Mouse (Mus musculus) brain, adult 2 months (tissue): ENCODE results near the gene Pipox.

ENCODE experiments used
- DNase-seq: peaks from one replicate; pipeline ENCODE4 v3.0.0; 2011; ENCODE audit warnings: low read depth, low spot score

Pipox gene

DNA sequence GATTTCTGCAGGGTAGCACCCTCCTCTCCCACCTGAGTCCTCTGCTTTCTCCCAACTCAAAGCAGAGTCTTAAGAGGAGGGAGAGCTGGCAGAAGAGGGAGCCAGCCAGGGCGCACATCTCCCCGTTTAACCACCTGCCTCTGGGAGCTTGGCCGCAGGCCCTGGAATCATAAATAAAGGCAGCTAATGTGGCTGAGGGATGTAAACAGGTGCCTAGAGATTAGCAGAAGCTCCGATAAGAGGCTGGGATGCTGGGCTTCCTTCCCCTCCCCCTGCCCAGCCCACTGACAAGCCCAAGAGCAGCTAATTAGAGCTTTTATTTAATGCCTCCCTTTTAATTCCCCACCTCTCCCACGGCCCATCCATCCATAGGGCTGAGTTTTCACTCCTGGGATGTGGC is 45.8 kb downstream of the Pipox start:
- DNase-seq, result peak; percentile 55

DNA sequence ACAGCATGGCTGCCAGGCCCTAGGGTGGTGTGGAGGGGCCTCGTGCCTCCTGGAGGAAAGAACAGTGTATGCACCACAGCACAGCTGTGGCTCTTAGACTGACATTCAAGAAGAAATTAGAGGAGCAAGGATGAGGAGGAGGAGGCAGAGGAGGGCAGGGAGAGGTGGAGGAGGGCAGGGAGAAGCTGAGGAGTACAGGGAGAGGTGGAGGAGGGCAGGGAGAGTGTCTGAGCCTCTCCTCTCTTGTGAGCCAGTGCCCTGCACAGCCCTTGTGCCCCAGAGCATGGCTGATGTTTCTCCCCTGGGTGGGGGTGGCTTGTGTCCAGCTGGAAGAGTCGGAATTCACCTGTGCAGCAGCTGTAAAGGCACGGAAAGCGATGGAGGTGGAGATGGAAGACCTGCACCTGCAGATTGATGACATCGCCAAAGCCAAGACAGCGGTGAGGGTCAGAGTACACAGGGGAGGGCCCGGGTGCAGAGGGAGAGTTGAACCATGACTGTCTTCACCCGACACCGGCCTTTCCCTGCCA is 46.2 kb downstream of the Pipox start:
- peak; percentile 60 for DNase-seq

DNA sequence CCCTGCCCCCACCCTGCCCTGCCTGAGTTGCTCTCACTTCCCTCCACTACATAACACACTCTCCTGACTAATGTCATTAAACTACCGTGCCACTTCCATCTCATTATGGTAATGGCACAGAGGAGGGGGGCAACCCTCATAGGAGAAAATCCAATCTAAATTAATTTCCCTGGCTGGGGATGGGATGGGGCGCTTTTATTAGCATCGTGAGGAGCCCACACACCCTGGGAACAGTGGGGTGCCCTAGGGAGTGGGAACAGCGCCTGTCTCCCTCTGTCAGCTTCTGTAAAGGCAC is 50.0 kb downstream of the Pipox start:
- DNase-seq, result peak; percentile 63

DNA sequence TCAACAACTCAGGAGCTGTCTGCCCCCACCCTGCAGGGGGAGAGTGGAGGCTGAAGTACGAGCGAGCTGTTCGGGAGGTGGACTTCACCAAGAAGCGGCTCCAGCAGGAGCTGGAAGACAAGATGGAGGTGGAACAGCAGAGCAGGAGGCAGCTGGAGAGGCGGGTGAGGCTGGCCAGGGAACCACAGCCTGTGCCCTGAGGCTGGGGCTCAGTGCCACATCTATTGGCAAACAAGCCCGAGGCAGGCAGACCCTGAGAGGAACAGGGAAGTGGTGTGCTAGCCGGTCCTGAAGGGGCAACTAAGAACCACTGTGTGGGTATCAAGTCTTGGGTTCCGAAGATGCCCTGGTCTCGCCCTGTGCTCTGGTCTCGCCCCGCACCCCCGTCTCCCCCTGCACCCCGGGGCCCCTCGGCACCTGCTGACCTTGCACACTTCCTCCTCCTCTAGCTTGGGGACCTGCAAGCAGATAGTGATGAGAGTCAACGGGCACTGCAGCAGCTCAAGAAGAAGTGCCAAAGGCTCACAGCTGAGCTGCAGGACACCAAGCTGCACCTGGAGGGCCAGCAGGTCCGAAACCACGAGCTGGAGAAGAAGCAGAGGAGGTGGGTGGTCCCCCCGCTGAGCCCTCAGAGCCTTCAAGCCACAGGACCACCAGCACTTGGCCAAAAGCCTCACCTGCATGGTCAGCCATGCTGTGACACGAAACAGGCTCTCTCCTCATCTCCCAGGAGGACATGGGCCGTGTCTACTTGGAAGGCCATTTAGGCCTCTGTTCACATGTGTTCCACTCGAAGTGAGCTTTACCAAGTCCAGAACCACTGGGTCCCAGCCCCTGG is 50.6 kb downstream of the Pipox start:
- DNase-seq, result no peak

DNA sequence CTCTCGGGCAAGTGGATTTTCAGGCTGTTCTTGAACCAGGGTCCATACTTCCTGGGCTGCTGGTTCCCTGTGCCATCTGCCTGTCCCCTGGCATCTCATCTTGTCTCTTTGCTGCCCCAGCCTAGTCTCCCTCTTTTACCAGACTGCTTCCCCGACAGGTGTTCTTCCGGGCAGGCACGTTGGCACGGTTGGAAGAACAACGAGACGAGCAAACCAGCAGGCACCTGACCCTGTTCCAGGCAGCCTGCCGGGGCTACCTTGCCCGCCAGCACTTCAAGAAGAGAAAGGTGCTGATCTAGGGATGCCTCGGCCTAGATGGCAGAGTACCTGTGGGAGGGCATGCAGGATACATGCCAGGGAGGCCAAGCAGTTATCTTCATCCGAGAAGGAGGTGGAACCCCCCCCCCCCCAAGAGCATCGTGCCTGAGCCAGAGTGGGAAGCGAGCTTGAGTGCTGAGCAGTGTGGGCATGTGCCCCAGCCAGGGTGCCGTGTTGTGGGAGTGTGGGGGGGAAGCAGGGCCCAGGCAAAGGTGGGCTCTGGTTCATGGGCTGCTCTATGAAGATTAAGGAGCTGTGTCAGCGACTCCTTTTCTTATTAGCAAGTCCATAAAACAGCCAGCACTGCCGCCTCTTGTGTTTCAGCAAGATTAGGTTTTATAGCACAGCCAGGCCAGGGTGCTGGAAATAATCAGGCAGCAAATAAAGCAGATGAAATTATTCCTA is 53.2 kb downstream of the Pipox start:
- DNase-seq, result peak; percentile 94

DNA sequence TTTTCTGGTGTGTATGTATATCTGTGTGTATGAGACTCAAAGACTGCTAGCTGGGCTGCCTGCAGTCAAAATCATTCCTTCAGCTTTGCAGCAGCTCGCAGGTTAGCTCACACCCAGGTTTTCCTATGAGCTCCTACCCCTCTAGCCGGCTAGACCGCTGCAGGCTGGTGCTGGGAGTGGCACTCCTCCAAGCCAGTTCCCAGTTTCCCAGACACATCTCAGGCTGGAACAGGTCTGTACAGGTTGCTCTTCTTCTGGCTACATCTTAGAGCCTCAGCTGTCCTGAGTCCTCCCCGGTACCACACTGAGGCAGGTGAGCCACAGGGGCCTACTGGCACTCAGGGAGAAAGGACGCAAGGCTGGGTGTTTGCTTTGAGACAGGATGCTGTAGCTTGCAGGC is 56.0 kb downstream of the Pipox start:
- no peak for DNase-seq

DNA sequence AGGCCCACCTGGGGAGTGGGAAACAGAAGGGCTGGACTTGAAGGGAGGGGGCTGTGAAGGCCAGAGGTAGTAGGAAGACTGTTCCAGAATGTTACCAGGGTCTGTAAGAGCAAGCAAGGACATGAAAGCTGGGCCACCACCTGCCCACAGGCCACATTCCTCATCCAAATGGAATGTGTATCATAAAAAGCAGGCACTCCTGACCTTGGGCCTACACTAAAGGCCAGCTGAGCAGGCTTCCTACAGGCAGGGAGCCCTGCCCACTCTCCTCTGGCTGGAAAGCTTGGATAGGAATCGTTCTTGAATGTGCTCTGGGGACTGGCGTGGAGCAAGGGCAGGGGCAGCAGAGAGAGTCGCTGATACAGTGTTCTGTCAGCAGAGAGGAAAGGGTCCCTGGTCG is 57.1 kb downstream of the Pipox start:
- no peak for DNase-seq

DNA sequence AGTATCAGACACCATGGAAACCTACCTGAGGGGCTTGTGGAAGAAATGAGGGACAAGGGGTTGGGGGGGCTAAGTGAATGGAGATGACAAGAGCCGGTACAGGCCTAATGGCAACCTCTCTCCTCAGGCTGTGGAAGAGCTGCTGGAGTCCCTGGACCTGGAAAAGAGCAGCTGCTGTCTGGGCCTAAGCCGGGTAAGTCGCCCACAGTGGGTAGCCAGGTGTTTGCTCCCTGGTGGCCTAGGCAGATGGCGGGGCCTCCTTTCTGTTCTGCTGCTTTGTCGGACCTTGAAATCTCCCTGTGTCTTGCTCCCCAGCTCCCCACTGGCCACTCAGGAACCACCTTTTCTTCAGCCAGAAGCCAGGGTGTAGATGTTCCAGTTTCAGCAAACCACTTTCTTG is 57.6 kb downstream of the Pipox start:
- DNase-seq, result no peak

DNA sequence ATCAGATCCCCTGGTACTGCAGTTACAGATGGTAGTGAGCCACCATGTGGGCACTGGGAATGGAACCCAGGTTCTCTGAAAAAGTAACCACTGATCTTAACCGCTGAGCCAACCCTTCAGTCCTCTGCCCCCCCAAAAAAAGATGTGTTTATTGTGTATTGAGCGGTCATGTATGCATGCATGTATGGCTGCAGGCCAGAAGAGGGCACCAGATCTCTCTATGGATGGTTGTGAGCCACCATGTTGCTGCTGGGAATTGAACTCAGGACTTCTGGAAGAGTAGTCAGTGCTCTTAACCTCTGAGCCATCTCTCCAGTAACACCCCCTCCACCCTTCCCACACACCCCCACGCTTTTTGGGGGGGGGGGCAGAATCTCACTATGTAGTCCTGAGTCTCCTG is 58.8 kb downstream of the Pipox start:
- DNase-seq, result no peak

DNA sequence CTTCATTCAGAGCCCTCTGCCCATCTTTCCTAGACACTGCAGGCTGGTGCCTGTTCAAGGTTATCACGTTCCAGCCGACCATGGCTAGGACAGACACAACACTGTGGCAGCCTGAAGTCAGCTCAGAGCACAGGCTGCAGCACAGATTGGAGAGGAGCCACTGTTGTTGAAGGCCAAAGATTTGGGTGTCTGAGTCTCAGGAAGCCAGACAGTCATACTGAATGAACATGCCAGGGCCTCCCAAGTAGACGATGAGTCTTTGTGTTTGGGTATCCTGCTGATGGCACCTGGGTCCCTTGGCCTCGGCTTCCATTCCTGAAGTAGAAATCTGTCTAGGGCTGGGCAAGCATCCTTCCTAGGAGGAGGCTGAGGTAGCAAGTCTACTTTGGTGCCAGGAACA is 61.4 kb downstream of the Pipox start:
- DNase-seq, result peak; percentile 71

DNA sequence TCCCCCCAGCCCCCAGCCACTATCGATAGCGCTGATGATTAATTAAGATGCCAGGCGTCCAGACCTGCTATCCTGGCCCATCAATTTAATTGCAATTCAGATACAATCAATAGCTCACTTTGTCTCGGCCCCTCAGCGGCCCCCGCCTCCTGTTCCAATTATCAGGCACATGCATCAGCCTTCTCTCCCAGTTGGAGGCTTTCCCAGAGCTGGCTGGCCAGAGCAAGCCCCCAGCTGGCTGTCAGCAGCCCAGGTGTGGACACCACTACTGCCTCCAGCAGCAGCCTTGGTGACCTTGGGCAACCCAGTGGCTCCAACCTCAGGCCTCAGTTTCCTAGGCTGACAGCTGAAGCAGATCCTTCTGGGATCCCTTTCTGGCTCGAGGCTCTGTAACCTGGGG is 63.0 kb downstream of the Pipox start:
- DNase-seq, result no peak
